Mouse (Mus musculus) ZHBTc4 (cell line): ENCODE results near the gene Calcoco1.

ENCODE experiments used
- DNase-seq: peaks from one replicate; pipeline ENCODE4 v3.0.0-alpha.2; 2011; ENCODE audit warnings: low read depth, low spot score

Gene Calcoco1

GRCm38 (mm10) chr15:102738434-102738833, 16.5 kb upstream of the Calcoco1 start:
- no peak for DNase-seq

GRCm38 (mm10) chr15:102737092-102737491, 15.1 kb upstream of the Calcoco1 start:
- no peak for DNase-seq

GRCm38 (mm10) chr15:102736127-102736944, 14.4 kb upstream of the Calcoco1 start:
- peak; percentile 40 for DNase-seq

GRCm38 (mm10) chr15:102735031-102735430, 13.1 kb upstream of the Calcoco1 start:
- DNase-seq, result peak; percentile 50

GRCm38 (mm10) chr15:102733759-102734531, 12.0 kb upstream of the Calcoco1 start:
- no peak for DNase-seq

- DNase-seq, result no peak
Measured at GRCm38 (mm10) chr15:102733233-102733632, 11.3 kb upstream of the Calcoco1 start.

GRCm38 (mm10) chr15:102732406-102732805, 10.4 kb upstream of the Calcoco1 start:
- no peak for DNase-seq

GRCm38 (mm10) chr15:102727951-102728350, 6.0 kb upstream of the Calcoco1 start:
- DNase-seq, result no peak

- DNase-seq, result no peak
Measured at GRCm38 (mm10) chr15:102723358-102724135, 1.6 kb upstream of the Calcoco1 start.

- DNase-seq, result no peak
Measured at GRCm38 (mm10) chr15:102722500-102722931, 538 bp upstream of the Calcoco1 start.

- DNase-seq, result no peak
Measured at GRCm38 (mm10) chr15:102721016-102721898, 721 bp downstream of the Calcoco1 start.

GRCm38 (mm10) chr15:102716132-102716531, 5.8 kb downstream of the Calcoco1 start:
- DNase-seq, result peak; percentile 26

GRCm38 (mm10) chr15:102707736-102708269, 14.2 kb downstream of the Calcoco1 start:
- no peak for DNase-seq

GRCm38 (mm10) chr15:102705923-102706503, 16.0 kb downstream of the Calcoco1 start:
- DNase-seq, result no peak

GRCm38 (mm10) chr15:102705226-102705894, 16.6 kb downstream of the Calcoco1 start:
- no peak for DNase-seq

GRCm38 (mm10) chr15:102704806-102705205, 17.2 kb downstream of the Calcoco1 start:
- DNase-seq, result peak; percentile 18

GRCm38 (mm10) chr15:102702972-102703371, 19.0 kb downstream of the Calcoco1 start:
- no peak for DNase-seq

GRCm38 (mm10) chr15:102698193-102698592, 23.8 kb downstream of the Calcoco1 start:
- DNase-seq, result peak; percentile 87

- no peak for DNase-seq
Measured at GRCm38 (mm10) chr15:102696899-102697298, 25.1 kb downstream of the Calcoco1 start.

- DNase-seq, result peak; percentile 90
Measured at GRCm38 (mm10) chr15:102693600-102693999, 28.4 kb downstream of the Calcoco1 start.
